ENCODE assay signal across 9 mouse cellular contexts in the genomic region with DNA sequence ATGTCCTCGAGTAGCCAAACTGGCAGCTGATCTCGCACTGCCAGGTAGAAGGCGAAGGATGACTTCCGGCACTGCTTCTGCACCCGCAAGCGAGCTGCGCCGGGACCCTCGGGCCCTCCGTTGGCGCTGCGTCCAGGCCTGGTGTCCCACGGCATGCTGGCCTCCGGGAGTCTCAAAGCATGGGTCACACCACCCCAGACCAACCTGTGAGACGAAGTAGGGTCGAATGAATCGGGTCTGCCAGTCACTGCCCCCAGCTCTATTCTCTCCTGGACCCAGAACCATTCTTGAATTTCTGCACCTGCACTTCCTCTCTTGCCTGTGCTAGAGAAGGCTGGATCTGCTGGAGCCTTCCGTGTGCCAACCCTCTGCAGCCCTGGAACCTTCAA. TPM values are rescaled to one million over a fixed set of nuclear protein-coding genes. Genes with fewer than 3 reads are reported as not detected.
DNase-seq lines count a peak whose midpoint lies in the region; ATAC-seq and TF ChIP-seq lines count a peak whose summit lies in the region.
"Had no signal": no experiment of that assay in that cellular context is flagged by ENCODE, and none has a peak within 500 bp of the region (broad histone marks: within the 10 kb centered on the region; RNA-seq: fewer than 3 reads in every experiment).

No protein-coding gene starts in this region.

- H3K4me2 ChIP-seq in heart, embryonic 14.5 days (ENCODE audit: low read length): 0 out of 2 replicates have a peak overlapping the region, but pooled peaks have one; percentile 0
- H3K4me2 ChIP-seq in intestine, postnatal 0 days (replicated peaks; ENCODE audit: low read depth): peak overlapping the region; percentile 72
- H3K4me2 ChIP-seq in stomach, postnatal 0 days (replicated peaks; ENCODE audit: low read depth): peak overlapping the region; percentile 90; the same call in 1 of the 2 replicates

- H3K9me3 ChIP-seq in heart, embryonic 14.5 days (ENCODE audit: control insufficient read depth, low read length): no peaks in the 10 kb centered on the region
- H3K9me3 ChIP-seq in intestine, postnatal 0 days (ENCODE audit: control insufficient read depth): no peaks in the 10 kb centered on the region
- H3K9me3 ChIP-seq in stomach, postnatal 0 days (ENCODE audit: control insufficient read depth, low read length): no peaks in the 10 kb centered on the region
- H3K9me3 ChIP-seq: hindbrain, embryonic 13.5 days had no signal

- no peak for DNase-seq in heart, adult 9 months (ENCODE audit: low spot score in 2 of 2)
- no peak for DNase-seq in testis, postnatal 10 days (ENCODE audit: low spot score)
- no peak for DNase-seq in stomach, postnatal 0 days (ENCODE audit: low spot score)
- no peak for DNase-seq in thymus, postnatal 0 days (ENCODE audit: low spot score)
- DNase-seq in left cerebral cortex, postnatal 25 days (ENCODE audit: low spot score in 2 of 2): no peak

- H3K4me3 ChIP-seq in heart, embryonic 14.5 days (ENCODE audit: control insufficient read depth in 1 of 2, insufficient read depth in 1 of 2, low read depth in 1 of 2, low read length in 2 of 2): no peak overlapping the region
- H3K4me3 ChIP-seq in testis, adult 2 months (ENCODE audit: control insufficient read depth, low read depth, low read length): peak overlapping the region; percentile 93
- H3K4me3 ChIP-seq in intestine, postnatal 0 days (ENCODE audit: low read depth, low read length): peak overlapping the region; percentile 53
- no peak overlapping the region for H3K4me3 ChIP-seq in stomach, postnatal 0 days (ENCODE audit: low read depth, low read length)

- no peaks in the 10 kb centered on the region for H3K27me3 ChIP-seq in heart, embryonic 14.5 days (ENCODE audit: control insufficient read depth, insufficient read depth, low read length)
- H3K27me3 ChIP-seq in testis, adult 2 months (ENCODE audit: control insufficient read depth, insufficient read depth, low read length): no peaks in the 10 kb centered on the region
- no peaks in the 10 kb centered on the region for H3K27me3 ChIP-seq in intestine, postnatal 0 days (replicated peaks; ENCODE audit: control insufficient read depth, insufficient read depth, low read length)
- H3K27me3 ChIP-seq in stomach, postnatal 0 days (ENCODE audit: control insufficient read depth, insufficient read depth, low read length): no peaks in the 10 kb centered on the region

- H3K36me3 ChIP-seq in heart, embryonic 14.5 days (ENCODE audit: control insufficient read depth, insufficient read depth, low read length): peaks cover 48% of the 10 kb centered on the region
- H3K36me3 ChIP-seq in testis, adult 2 months (ENCODE audit: control insufficient read depth, insufficient read depth, low read length): no peaks in the 10 kb centered on the region
- peaks cover 40% of the 10 kb centered on the region for H3K36me3 ChIP-seq in intestine, postnatal 0 days (ENCODE audit: control insufficient read depth, insufficient read depth)
- peaks cover 2% of the 10 kb centered on the region; the same call in 1 of the 2 replicates for H3K36me3 ChIP-seq in stomach, postnatal 0 days (ENCODE audit: control insufficient read depth, insufficient read depth, low read length)

- H3K27ac ChIP-seq in heart, embryonic 14.5 days (replicated peaks in 1 of 2; ENCODE audit: control insufficient read depth in 1 of 2, insufficient read depth in 1 of 2, low read depth in 2 of 2, low read length in 2 of 2): no peak overlapping the region
- H3K27ac ChIP-seq in testis, adult 2 months (ENCODE audit: control insufficient read depth, insufficient read depth, low read depth, low read length): no peak overlapping the region
- H3K27ac ChIP-seq in intestine, postnatal 0 days (ENCODE audit: low read depth, low read length): peak overlapping the region; percentile 89; the same call in 1 of the 2 replicates
- H3K27ac ChIP-seq in stomach, postnatal 0 days (replicated peaks): no peak overlapping the region
- H3K27ac ChIP-seq: hindbrain, embryonic 13.5 days had no signal

- TF ChIP-seq CTCF in testis, adult 2 months (IDR thresholded peaks at IDR 0.05; ENCODE audit: control insufficient read depth, insufficient read depth, insufficient replicate concordance, low read depth, low read length): no peak
- no peak for TF ChIP-seq CTCF in intestine, postnatal 0 days (IDR thresholded peaks at IDR 0.05; ENCODE audit: low read depth)
- TF ChIP-seq CTCF in stomach, postnatal 0 days (IDR thresholded peaks at IDR 0.05; ENCODE audit: low read depth): no peak

- no peak for TF ChIP-seq EP300 in stomach, postnatal 0 days (optimal IDR thresholded peaks at IDR 0.05)

- H3K4me1 ChIP-seq in heart, embryonic 14.5 days (ENCODE audit: control insufficient read depth in 2 of 2, insufficient read depth in 2 of 2, low read length in 2 of 2): peaks cover 8 to 11% of the 10 kb centered on the region in 2 experiments
- peaks cover 20% of the 10 kb centered on the region for H3K4me1 ChIP-seq in testis, adult 2 months (ENCODE audit: control insufficient read depth, insufficient read depth, low read length)
- no peaks in the 10 kb centered on the region for H3K4me1 ChIP-seq in intestine, postnatal 0 days (replicated peaks; ENCODE audit: control insufficient read depth, insufficient read depth, low read length)
- 0 out of 2 replicates have a peak, but pooled peaks cover 4% of the 10 kb centered on the region for H3K4me1 ChIP-seq in stomach, postnatal 0 days (replicated peaks; ENCODE audit: control insufficient read depth, insufficient read depth)

- intact Hi-C loops in left cerebral cortex, postnatal 25 days (cut with DNase I): no loop called here

- H3K9ac ChIP-seq in heart, embryonic 14.5 days (ENCODE audit: low read length): no peak overlapping the region
- H3K9ac ChIP-seq in intestine, postnatal 0 days (ENCODE audit: low read depth, low read length): 0 out of 2 replicates have a peak overlapping the region, but pooled peaks have one; percentile 77
- no peak overlapping the region for H3K9ac ChIP-seq in stomach, postnatal 0 days (ENCODE audit: low read length)

- WGBS in heart, embryonic 14.5 days: 90% methylated on average over 18 of the region's 18 CpGs
- WGBS in intestine, postnatal 0 days: 92% methylated on average over 18 of the region's 18 CpGs
- WGBS in stomach, postnatal 0 days: 95% methylated on average over 18 of the region's 18 CpGs

- TF ChIP-seq POLR2A in testis, adult 2 months (IDR thresholded peaks at IDR 0.05; ENCODE audit: control insufficient read depth, low read depth, low read length): no peak

- ATAC-seq in heart, embryonic 14.5 days (ENCODE audit: insufficient number of reproducible peaks, insufficient read depth, low FRiP score, low read depth): no peak
- ATAC-seq in intestine, postnatal 0 days: no peak
- ATAC-seq in stomach, postnatal 0 days (ENCODE audit: low FRiP score, low TSS enrichment): no peak

RNA-seq across cellular contexts. Expression of gene Ankrd9, which starts 1.5 kb away (rescaled TPM):
- polyA plus RNA-seq in heart, embryonic 14.5 days (2014; fragmentation: Nextera tagmentation; extraction: Ambion mirVana): 10.8 TPM in 2 replicates
- 157 and 171 TPM in 2 replicates for polyA plus RNA-seq in testis, adult 2 months (2012; rRNA removed)
- 76.3 and 80.0 TPM in 2 replicates for polyA plus RNA-seq in intestine, postnatal 0 days (2015; fragmentation: Nextera tagmentation; extraction: Ambion mirVana)
- 25.1 and 25.9 TPM in 2 replicates for polyA plus RNA-seq in stomach, postnatal 0 days (2015; fragmentation: Nextera tagmentation; extraction: Ambion mirVana)
- polyA plus RNA-seq in thymus, postnatal 0 days (2015; fragmentation: Nextera tagmentation; extraction: Ambion mirVana): 9.6 and 11.0 TPM in 2 replicates
- total RNA-seq in left cerebral cortex, postnatal 25 days (2021): 10 to 100 TPM; 16.2 to 17.9 TPM

Comparison
In these comparisons a context has a peak if more than half of its experiments do, and no peak if none do; other contexts are left out.
1. H3K4me2 ChIP-seq: peak in every context shown above with its lines; median percentile 90 in stomach, postnatal 0 days; 72 in intestine, postnatal 0 days; 0 in heart, embryonic 14.5 days.
2. H3K4me3 ChIP-seq: peak in testis, adult 2 months (single experiment) and intestine, postnatal 0 days (single experiment); none in heart, embryonic 14.5 days (0 of 2) and stomach, postnatal 0 days (single experiment).